Mouse (Mus musculus): ENCODE data around the gene Slc26a1.

DNA sequence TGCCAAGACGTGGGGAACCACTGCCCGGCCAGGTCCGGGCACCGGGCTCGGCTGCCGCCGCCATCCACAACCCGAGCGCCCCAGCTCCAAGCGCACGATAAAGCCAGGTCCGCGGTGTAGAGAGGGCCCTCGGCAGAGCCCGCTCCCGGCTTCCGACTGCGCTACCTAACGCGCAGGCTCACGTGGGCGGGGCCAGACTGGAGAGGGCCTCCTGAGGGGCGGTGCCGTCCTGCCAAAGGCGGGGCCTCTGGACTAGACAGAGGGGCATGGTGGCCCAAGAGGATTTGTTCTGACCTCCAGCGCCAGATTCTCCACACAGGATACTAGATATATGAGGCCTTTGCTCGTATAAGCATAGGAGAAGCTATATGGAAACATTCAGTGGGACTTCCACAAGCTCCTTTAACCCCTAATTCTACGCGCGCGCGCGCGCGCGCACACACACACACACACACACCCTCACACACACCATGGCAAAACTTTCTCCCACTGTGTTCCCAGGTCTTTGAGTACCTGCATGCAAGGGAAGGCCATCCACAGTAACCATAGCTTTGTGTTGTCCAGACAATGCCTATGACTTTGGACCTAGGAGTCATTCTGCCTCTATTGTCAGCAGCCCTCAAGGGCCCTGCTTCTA is 14.6 kb downstream of the Slc26a1 start:
- TF ChIP-seq CTCF (IDR thresholded peaks at IDR 0.05; ENCODE audit: low read depth, low read length), result no peak
- peak; percentile 54 for TF ChIP-seq POLR2A (IDR thresholded peaks at IDR 0.05; ENCODE audit: insufficient read depth, low read length)
